Mouse (Mus musculus) cerebellum, adult 2 months (tissue): ENCODE results near the gene Gm17364.

Source experiments
- CTCF ChIP-seq: fragments of 200-500 bp; IDR thresholded peaks from 2 replicates; pipeline ENCODE4 v1.5.1; 2011; ENCODE audit warnings: low read depth, mild to moderate bottlenecking, control low read depth, low read length, moderate library complexity, borderline replicate concordance; ENCODE audit not compliant: insufficient read depth
- POLR2A ChIP-seq: fragments of 200-500 bp; IDR thresholded peaks from 2 replicates; pipeline ENCODE4 v1.6.1; 2011; ENCODE audit warnings: low read length, control low read depth, borderline replicate concordance; ENCODE audit not compliant: insufficient read depth

- TF ChIP-seq CTCF (no peak), POLR2A (no peak)
These were observed at the start of gene Gm17364 for GRCm38 (mm10) chr13:41273927-41274650.
